Mouse (Mus musculus): ENCODE measurements around the gene Olfr1469.
"Not testable (repeated sequence)": the region's sequence is repeated elsewhere in the genome, so short reads cannot be mapped to it uniquely, and the experiment has no call there.

The Olfr1469 gene

GRCm38 (mm10) chr19:13407549-13407948 is at the start of gene Olfr1469:
Olfr1469 (plus strand) TSS chr19:13407849.
- no peak for DNase-seq

GRCm38 (mm10) chr19:13361936-13362335 is 45.7 kb upstream of the Olfr1469 start, which contains the start of gene Olfr1467:
Olfr1467 (plus strand) TSS chr19:13362236.
- no peak for DNase-seq

- DNase-seq: not testable (repeated sequence)
Observed at GRCm38 (mm10) chr19:13443109-13443508, 35.5 kb downstream of the Olfr1469 start, which contains the start of gene Olfr1471. Olfr1471 (plus strand) TSS chr19:13443409.

- DNase-seq: no peak
Observed at GRCm38 (mm10) chr19:13455986-13456385, 48.3 kb downstream of the Olfr1469 start, which contains the start of gene Olfr1472. Olfr1472 (minus strand) TSS chr19:13456086.
